Mouse (Mus musculus): ENCODE measurements around the gene E130114P18Rik.
A peak's percentile ranks its signal among the peaks of the same experiment; 100 is the strongest.

E130114P18Rik gene

DNA sequence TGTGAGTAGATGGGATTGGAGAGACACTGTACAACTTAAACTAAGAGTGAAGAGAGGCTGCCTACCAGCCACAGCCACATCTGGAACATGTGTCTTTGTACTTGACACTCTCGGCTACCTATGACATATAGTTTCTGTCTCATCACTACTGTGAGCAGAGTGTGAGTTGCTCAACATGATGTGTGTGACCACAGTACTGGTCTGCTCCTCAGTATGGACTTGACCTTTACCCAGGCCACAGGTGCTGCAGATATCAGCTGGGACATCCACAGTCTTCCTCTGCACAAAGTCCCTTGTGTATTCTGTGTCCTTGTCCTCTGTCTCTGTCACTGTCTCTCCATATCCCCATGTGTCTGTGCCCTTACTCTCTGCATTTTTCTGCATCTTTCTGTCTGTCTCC lies 141.3 kb downstream of the E130114P18Rik start:
- no peak for DNase-seq

- DNase-seq, result no peak
Measured at GRCm38 (mm10) chr4:97635757-97636292, 142.1 kb downstream of the E130114P18Rik start.

- DNase-seq, result no peak
Measured at GRCm38 (mm10) chr4:97635296-97635755, 142.6 kb downstream of the E130114P18Rik start.

DNA sequence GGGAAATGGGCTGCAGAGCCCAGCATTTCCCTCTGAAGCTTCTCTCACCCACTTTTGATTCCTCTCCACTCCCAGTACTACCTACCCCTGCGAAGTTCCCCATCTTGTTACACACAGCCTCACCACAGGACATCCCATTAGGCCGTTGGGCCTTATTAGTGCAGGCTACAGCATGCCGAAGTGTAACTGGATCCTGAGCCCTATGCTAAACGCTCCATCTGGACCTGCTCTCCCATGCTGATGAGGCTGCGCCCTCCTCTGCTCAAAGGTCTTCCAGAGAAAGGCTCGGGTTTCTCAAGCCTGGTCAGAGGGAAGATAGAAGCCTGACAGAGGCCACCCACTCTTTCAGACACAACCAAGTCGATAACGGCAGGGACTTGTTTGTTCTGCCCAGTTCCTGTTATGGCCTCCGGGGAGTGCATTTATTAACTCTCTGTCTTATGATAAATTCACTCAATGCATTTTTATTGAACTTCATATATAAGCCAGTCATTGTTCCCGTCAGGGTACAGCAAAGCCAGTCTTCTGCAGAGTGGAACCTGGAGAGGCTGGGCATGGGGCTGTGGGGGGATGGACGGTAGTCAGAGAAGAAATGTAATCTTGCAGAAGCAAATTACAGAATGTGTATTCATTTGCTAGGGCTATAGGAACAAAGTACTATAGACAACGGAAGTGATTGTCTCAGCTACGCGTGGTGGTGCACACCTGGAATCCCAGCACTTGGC lies 148.8 kb downstream of the E130114P18Rik start:
- no peak for DNase-seq

GRCm38 (mm10) chr4:97626002-97626720 lies 151.7 kb downstream of the E130114P18Rik start:
- no peak for DNase-seq

DNA sequence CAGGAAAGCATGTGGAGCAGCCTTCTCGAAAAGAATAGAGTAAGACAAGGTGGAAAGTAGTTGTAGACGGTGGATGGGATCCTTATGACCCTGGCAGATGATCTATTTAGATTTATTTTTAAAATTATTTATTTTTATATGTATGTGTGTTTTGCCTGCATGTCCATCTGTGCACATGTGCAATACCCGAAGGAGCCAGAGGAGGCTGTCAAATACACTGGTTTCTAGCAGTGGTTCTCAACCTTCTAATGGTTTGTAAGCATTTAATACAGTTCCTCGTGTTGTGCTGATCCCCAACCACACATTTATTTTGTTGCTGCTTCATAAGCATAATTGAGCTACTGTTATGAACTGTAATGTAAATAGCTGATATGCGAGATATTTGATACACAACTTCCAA lies 154.7 kb downstream of the E130114P18Rik start:
- DNase-seq, result no peak

DNA sequence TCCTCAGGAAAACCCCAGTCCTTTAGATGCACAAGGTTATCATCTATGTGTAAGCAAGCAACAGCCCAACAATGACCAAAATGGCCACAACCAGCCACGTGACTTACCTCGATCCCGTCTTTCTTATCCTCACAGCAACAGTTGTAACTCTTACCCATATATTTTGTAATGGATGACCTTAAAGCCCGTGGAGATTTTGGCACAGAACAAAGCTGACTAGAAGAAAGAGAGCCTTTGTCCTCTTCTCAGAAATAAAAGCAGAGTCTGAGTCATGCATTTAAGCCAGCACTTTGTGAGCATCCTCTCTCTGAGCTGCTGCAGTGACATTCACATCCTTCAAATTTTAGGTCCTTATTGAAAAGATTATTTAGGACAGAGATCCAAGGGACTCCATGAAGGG lies 156.1 kb downstream of the E130114P18Rik start:
- DNase-seq, result no peak

- no peak for DNase-seq
Measured at GRCm38 (mm10) chr4:97620409-97620808, 157.5 kb downstream of the E130114P18Rik start.

DNA sequence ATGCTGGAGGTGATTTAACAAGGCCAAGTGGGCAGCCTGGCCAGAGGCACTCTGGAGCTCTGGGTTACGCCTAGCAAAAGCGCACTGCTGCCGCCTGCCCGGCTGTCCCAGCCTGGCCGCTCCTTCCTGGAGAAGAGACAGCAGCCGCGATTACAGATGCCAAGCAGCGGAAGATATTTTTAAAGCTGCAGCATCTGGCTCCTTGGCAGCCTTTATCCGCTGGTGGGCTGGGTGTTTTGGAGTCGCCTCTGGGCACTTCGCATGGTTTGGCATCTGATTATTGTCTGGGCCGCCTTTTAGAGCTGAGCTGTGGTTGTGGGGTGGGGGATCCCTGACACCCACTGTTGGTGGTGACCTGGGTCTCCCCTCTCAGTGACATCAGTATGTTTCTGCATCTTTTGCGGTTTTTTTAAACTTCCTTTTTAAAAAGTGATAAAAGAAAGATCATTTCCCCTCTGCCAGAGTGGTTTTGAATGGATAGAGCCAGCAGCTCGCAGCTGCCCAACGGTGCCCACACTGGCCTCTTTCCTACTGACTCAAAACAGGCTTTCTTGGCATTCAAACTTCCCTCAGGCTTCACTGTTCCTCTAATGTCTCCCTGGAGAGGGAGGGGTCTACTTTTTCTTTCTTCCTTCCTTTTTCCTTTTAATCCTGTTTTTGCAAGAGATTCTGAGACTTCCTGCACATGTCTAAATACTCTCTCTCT lies 159.1 kb downstream of the E130114P18Rik start:
- DNase-seq, result peak; percentile 27

DNA sequence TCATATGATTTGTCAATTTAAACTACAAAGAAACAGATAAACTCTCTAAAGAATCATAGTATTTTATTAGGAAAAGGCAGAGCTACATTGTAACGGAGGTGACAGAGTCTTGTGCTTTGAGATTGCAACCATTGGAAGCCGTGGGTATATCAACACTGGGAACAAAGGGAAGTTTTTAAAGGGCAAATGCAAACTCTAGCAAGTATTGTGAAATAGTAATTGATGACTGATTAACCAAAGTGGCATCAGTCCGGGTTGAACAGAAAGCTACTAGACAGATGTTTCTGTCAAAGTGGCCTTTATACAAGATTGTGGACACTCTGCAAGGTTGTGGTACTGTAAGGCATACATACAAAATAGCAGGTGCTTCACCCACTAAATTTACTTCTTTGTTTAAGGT lies 162.8 kb downstream of the E130114P18Rik start:
- no peak for DNase-seq

DNA sequence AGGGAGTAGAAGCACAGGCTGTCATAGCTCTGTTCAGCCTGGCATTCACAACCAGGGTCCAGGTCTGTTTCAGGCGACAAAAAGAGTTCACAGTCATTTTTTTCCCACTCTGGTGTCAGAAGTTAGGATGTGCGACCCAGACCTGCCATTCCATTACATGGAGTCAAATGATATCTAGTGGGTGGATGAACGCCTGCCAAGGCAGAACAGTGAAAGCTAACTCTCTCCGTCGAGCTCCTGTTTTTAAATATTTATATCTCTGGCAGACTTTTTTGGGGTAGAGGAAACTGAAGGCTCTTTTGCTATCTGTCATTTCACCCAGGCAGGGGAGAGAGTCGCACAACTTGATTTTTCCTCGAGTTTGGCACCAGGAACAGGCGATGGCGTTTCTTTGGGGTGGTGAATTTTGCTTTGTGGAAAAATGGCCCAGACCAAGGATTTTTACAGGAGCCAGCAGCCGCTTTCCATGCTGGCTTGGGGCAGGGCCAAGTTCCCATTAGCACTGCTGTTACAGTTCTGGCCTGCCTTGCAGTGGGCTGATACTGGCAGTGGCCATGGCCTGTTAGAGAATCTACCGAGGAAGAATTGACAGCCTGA lies 166.5 kb downstream of the E130114P18Rik start:
- DNase-seq, result peak; percentile 69

GRCm38 (mm10) chr4:97609831-97610727 lies 167.8 kb downstream of the E130114P18Rik start:
- DNase-seq, result peak; percentile 50

- no peak for DNase-seq
Measured at GRCm38 (mm10) chr4:97609329-97609728, 168.5 kb downstream of the E130114P18Rik start.

DNA sequence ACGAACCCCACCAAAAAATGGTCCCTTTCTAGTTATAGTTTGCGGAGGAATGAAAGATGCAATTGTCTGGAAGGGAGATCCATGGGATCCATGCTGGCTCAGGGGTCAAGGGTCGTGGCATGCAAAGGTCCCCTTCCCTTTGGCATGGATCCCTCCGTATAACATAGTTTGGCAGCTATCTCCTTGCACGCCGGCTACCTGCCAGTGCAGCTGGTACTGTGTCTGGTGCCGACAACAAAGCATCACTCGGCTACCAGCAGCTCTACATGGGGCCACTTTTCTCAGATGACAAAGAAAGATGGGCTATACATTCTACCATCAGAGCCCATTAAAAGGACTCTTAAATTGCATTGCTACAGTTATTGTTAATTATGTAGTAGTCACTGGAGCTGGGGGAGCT lies 169.2 kb downstream of the E130114P18Rik start:
- no peak for DNase-seq

- no peak for DNase-seq
Measured at GRCm38 (mm10) chr4:97608134-97608533, 169.7 kb downstream of the E130114P18Rik start.

DNA sequence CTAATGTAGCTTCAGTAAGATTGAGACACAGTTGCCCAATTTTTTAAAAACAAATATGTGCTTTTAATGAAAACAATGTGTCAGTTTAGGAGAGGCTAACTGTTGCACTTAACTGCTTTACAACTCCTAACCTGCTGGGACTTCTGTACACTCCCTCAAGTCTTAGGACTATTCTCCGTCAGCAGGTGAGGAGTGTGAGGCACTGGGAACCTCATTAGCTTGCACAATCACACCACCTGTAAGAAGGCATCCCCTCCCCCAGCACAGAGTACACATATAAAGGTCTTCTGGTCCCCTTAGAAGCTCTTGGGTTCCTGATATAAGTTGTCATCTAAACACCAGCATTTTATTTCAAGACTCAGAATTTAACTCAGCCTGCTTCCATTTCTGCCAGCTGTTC lies 170.7 kb downstream of the E130114P18Rik start:
- no peak for DNase-seq

GRCm38 (mm10) chr4:97606524-97606923 lies 171.4 kb downstream of the E130114P18Rik start:
- no peak for DNase-seq

GRCm38 (mm10) chr4:97602579-97602978 lies 175.3 kb downstream of the E130114P18Rik start:
- no peak for DNase-seq

DNA sequence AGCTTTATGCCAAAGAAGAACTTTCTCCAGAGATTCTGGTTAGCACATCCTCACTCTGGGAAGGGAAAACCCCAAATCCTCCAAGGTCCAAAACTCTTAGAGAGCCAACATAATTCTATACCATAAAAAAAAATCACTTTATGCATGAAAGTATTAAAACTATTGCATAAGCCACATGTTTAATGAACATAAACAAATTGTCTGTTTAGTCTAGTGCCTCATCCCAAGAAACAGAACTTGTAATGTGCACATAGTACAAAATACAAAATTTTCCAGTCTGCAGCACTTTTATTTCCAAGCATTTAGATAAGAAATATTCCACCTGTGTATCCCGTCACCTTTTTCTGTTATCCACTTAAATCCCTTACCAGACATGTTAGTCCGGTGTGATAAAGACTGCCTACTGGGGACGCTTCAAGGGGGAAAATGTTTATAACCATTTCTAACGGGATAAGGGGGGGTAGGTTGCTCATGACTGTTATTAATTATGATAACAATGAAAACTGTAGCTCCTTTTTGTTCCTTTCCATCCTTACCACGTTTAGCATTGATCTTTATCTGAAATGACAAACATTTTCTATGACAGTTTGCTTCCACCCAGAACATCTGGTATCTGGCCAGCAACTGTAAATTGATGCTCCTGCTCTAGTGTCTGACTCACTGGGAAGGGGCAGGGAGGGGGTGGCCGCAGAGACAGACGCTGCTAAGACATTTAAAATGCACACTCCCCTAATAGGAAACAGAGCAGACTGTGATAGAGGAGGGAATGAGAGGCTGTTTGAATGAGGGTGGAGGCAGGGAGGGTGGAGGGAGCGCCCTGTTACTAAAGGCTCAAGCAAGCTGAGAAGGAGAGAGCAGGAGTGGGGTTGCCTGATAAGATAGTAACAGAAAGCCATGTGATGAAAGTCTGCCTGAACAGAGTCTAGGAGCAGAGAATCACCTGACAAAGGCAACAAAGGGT lies 176.7 kb downstream of the E130114P18Rik start:
- no peak for DNase-seq

- no peak for DNase-seq
Measured at GRCm38 (mm10) chr4:97597443-97597842, 180.4 kb downstream of the E130114P18Rik start.

DNA sequence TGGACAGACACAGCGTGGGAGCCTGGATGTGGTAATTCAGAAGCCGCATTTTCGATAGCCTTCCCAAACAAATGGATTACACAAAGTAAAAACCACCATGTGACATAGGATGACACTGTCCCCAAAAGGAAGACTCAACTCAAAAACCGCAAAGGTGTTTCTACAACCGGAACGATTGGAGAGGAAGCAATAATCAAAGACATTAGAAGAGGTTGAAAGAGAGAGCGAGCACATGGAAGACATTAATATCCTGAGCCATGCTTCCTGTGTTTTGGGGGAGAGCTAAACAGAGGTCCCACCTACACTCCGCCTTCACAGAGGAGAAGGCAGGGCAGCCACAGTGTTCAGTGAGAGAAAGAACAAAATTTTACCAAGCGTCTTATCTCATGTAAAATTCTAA lies 181.5 kb downstream of the E130114P18Rik start:
- no peak for DNase-seq
